Mouse (Mus musculus) kidney, postnatal 10 days (tissue): ENCODE measurements at regions not wholly inside any gene's neighbourhood (a gene's known extent, or its start where the extent isn't known, plus 50 kb on each side); places are given as distances from the start of the nearest gene placed in this dataset.

Experiments
- DNase-seq: peaks from one replicate; pipeline ENCODE4 v3.0.0; 2021; ENCODE audit warnings: mixed read lengths

GRCm38 (mm10) chr10:45982731-45983274, 405.2 kb downstream of the Hace1 start:
- DNase-seq = no peak

GRCm38 (mm10) chr10:45983671-45984335, 406.2 kb downstream of the Hace1 start:
- no peak for DNase-seq

- no peak for DNase-seq
These were observed 408.7 kb downstream of the Hace1 start for GRCm38 (mm10) chr10:45986341-45986740.

GRCm38 (mm10) chr10:46006319-46006718, 428.7 kb downstream of the Hace1 start:
- DNase-seq = no peak

- DNase-seq = peak; percentile 41
These were observed 434.4 kb downstream of the Hace1 start for GRCm38 (mm10) chr10:46011916-46012596.

GRCm38 (mm10) chr10:46012599-46012998, 435.0 kb downstream of the Hace1 start:
- no peak for DNase-seq

GRCm38 (mm10) chr10:46016295-46016694, 438.7 kb downstream of the Hace1 start:
- no peak for DNase-seq

GRCm38 (mm10) chr10:46045474-46046093, 468.0 kb downstream of the Hace1 start:
- DNase-seq = no peak

GRCm38 (mm10) chr10:46046094-46046749, 468.6 kb downstream of the Hace1 start:
- no peak for DNase-seq

- no peak for DNase-seq
These were observed 469.3 kb downstream of the Hace1 start for GRCm38 (mm10) chr10:46046890-46047414.

- DNase-seq = no peak
These were observed 470.0 kb downstream of the Hace1 start for GRCm38 (mm10) chr10:46047591-46047990.

GRCm38 (mm10) chr10:46057362-46058198, 480.0 kb downstream of the Hace1 start:
- DNase-seq = peak; percentile 51

- no peak for DNase-seq
These were observed 480.5 kb downstream of the Hace1 start for GRCm38 (mm10) chr10:46058199-46058472.

- no peak for DNase-seq
These were observed 481.7 kb downstream of the Hace1 start for GRCm38 (mm10) chr10:46059285-46059684.

- DNase-seq = no peak
These were observed 486.2 kb downstream of the Hace1 start for GRCm38 (mm10) chr10:46063831-46064230.

- DNase-seq = no peak
These were observed 493.1 kb downstream of the Hace1 start for GRCm38 (mm10) chr10:46070766-46071165.

- DNase-seq = no peak
These were observed 493.6 kb downstream of the Hace1 start for GRCm38 (mm10) chr10:46071220-46071619.

GRCm38 (mm10) chr10:46071810-46072549, 494.4 kb downstream of the Hace1 start:
- no peak for DNase-seq

GRCm38 (mm10) chr10:46072550-46073470, 495.2 kb downstream of the Hace1 start:
- DNase-seq = no peak

GRCm38 (mm10) chr10:46087766-46088165, 510.1 kb downstream of the Hace1 start:
- DNase-seq = no peak
